Mouse (Mus musculus) liver, embryonic 14.5 days (tissue): ENCODE measurements at regions not wholly inside any gene's neighbourhood (a gene's known extent, or its start where the extent isn't known, plus 50 kb on each side); places are given as distances from the start of the nearest gene placed in this dataset.

Experiments
- CTCF ChIP-seq: IDR thresholded peaks from 2 replicates; pipeline ENCODE4 v1.5.1; 2016; ENCODE audit warnings: antibody characterized with exemption, low read depth, control low read depth
- EP300 ChIP-seq: IDR thresholded peaks from 2 replicates; pipeline ENCODE4 v1.6.1; 2016; ENCODE audit warnings: antibody characterized with exemption, low read depth

- no peak for TF ChIP-seq CTCF
- no peak for TF ChIP-seq EP300
Measured at GRCm38 (mm10) chrX:51910576-51910975, 62.0 kb downstream of the 1700080O16Rik start.
